Comparison of ENCODE assay signal across 7 mouse cellular contexts in the genomic region with DNA sequence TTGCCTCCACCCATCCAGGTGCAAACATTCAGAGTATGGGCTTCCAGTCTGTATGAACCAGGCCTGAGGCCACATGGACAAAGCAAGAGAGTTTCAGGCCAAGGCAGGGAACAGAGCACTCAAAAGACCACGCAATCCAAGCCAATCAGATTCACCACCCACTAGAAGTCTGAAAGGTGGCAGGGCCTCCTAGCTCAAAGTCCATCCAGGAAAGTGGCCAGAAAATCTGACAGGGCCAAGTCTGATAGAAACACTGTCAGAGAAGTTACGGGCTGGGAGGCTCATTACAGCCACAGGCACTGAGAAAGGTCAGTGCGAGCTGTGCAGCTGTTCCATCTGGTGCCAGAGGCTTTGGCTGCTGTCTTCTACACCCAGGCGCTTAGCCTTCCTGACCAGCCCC. TPM values are rescaled to one million over a fixed set of nuclear protein-coding genes. Genes with fewer than 3 reads are reported as not detected.
A peak's percentile ranks its signal among the peaks of the same experiment; 100 is the strongest.
DNase-seq lines count a peak whose midpoint lies in the region; ATAC-seq lines count a peak whose summit lies in the region.

No protein-coding gene starts in this region.

- no peak for ATAC-seq in embryonic facial prominence, embryonic 13.5 days (ENCODE audit: insufficient number of reproducible peaks, insufficient read depth, low FRiP score, low TSS enrichment, low read depth)
- ATAC-seq in heart, embryonic 14.5 days (ENCODE audit: insufficient number of reproducible peaks, insufficient read depth, low FRiP score, low read depth), result no peak
- peak; percentile 9 for ATAC-seq in midbrain, embryonic 13.5 days
- no peak for ATAC-seq in megakaryocyte-erythroid progenitor cell, adult 5-6 weeks (replicated peaks; ENCODE audit: low FRiP score, low TSS enrichment, poor library complexity, severe bottlenecking)

- H3K4me1 ChIP-seq in embryonic facial prominence, embryonic 13.5 days, result peaks cover 12% of the 10 kb centered on the region
- peaks cover 6 to 16% of the 10 kb centered on the region in 2 experiments; a peak in 3 of 4 replicates for H3K4me1 ChIP-seq in heart, embryonic 14.5 days (ENCODE audit: control insufficient read depth in 2 of 2, insufficient read depth in 2 of 2, low read length in 2 of 2)
- peaks cover 21% of the 10 kb centered on the region for H3K4me1 ChIP-seq in midbrain, embryonic 13.5 days (replicated peaks)

- H3K9ac ChIP-seq in embryonic facial prominence, embryonic 13.5 days, result peak overlapping the region; percentile 95
- H3K9ac ChIP-seq in heart, embryonic 14.5 days (ENCODE audit: low read length), result peak overlapping the region; percentile 99
- H3K9ac ChIP-seq in midbrain, embryonic 13.5 days (replicated peaks), result peak overlapping the region; percentile 95

- H3K36me3 ChIP-seq in embryonic facial prominence, embryonic 13.5 days, result no peaks in the 10 kb centered on the region
- no peaks in the 10 kb centered on the region for H3K36me3 ChIP-seq in heart, embryonic 14.5 days (ENCODE audit: control insufficient read depth, insufficient read depth, low read length)
- no peaks in the 10 kb centered on the region for H3K36me3 ChIP-seq in midbrain, embryonic 13.5 days

- peak; percentile 22 to 30 for DNase-seq in spleen, postnatal 10 days (ENCODE audit: low spot score in 2 of 2)
- DNase-seq in spleen, postnatal 14 days (ENCODE audit: low spot score in 2 of 2), result no peak
- DNase-seq in kidney, postnatal 10 days, result peak; percentile 49

- peak overlapping the region; percentile 67 for H3K4me2 ChIP-seq in embryonic facial prominence, embryonic 13.5 days
- peak overlapping the region; percentile 80 for H3K4me2 ChIP-seq in heart, embryonic 14.5 days (ENCODE audit: low read length)
- H3K4me2 ChIP-seq in midbrain, embryonic 13.5 days (replicated peaks), result peak overlapping the region; percentile 68

- peak overlapping the region; percentile 99 for H3K27ac ChIP-seq in embryonic facial prominence, embryonic 13.5 days
- peak overlapping the region; percentile 94 to 100 for H3K27ac ChIP-seq in heart, embryonic 14.5 days (replicated peaks in 1 of 2; ENCODE audit: control insufficient read depth in 1 of 2, insufficient read depth in 1 of 2, low read depth in 2 of 2, low read length in 2 of 2)
- peak overlapping the region; percentile 100 for H3K27ac ChIP-seq in midbrain, embryonic 13.5 days

- WGBS in embryonic facial prominence, embryonic 13.5 days, result 25% methylated on average over 4 of the region's 4 CpGs
- WGBS in heart, embryonic 14.5 days, result 47% methylated on average over 4 of the region's 4 CpGs
- 31% methylated on average over 4 of the region's 4 CpGs for WGBS in midbrain, embryonic 13.5 days

- peak overlapping the region; percentile 95 for H3K4me3 ChIP-seq in embryonic facial prominence, embryonic 13.5 days
- peak overlapping the region; percentile 97 to 99; a peak in 3 of 4 replicates for H3K4me3 ChIP-seq in heart, embryonic 14.5 days (ENCODE audit: control insufficient read depth in 1 of 2, insufficient read depth in 1 of 2, low read depth in 1 of 2, low read length in 2 of 2)
- peak overlapping the region; percentile 96 for H3K4me3 ChIP-seq in midbrain, embryonic 13.5 days (replicated peaks)

- H3K9me3 ChIP-seq in embryonic facial prominence, embryonic 13.5 days, result no peaks in the 10 kb centered on the region
- H3K9me3 ChIP-seq in heart, embryonic 14.5 days (ENCODE audit: control insufficient read depth, low read length), result no peaks in the 10 kb centered on the region
- no peaks in the 10 kb centered on the region for H3K9me3 ChIP-seq in midbrain, embryonic 13.5 days

- H3K27me3 ChIP-seq in embryonic facial prominence, embryonic 13.5 days, result no peaks in the 10 kb centered on the region
- H3K27me3 ChIP-seq in heart, embryonic 14.5 days (ENCODE audit: control insufficient read depth, insufficient read depth, low read length), result no peaks in the 10 kb centered on the region
- H3K27me3 ChIP-seq in midbrain, embryonic 13.5 days, result no peaks in the 10 kb centered on the region

RNA-seq across cellular contexts. Expression of a gene that starts 1.2 kb away (rescaled TPM):
- polyA plus RNA-seq in embryonic facial prominence, embryonic 13.5 days (2015; fragmentation: Nextera tagmentation; extraction: Ambion mirVana), result 12.4 and 13.3 TPM in 2 replicates
- 10.7 TPM in 2 replicates for polyA plus RNA-seq in heart, embryonic 14.5 days (2014; fragmentation: Nextera tagmentation; extraction: Ambion mirVana)
- polyA plus RNA-seq in midbrain, embryonic 13.5 days (2015; fragmentation: Nextera tagmentation; extraction: Ambion mirVana), result 17.8 and 19.8 TPM in 2 replicates
- 44.3 and 50.8 TPM in 2 replicates for total RNA-seq in megakaryocyte-erythroid progenitor cell, adult 5-6 weeks (2014; fragmentation: Nextera tagmentation)
- total RNA-seq in megakaryocyte-erythroid progenitor cell, adult 5-6 weeks (2017), result 14.8 and 28.6 TPM in 2 replicates

RNA-seq across cellular contexts. Expression of a gene that starts 38.8 kb away (rescaled TPM):
- polyA plus RNA-seq in embryonic facial prominence, embryonic 13.5 days (2015; fragmentation: Nextera tagmentation; extraction: Ambion mirVana), result 44.5 and 48.2 TPM in 2 replicates
- 15.3 and 22.8 TPM in 2 replicates for polyA plus RNA-seq in heart, embryonic 14.5 days (2014; fragmentation: Nextera tagmentation; extraction: Ambion mirVana)
- polyA plus RNA-seq in midbrain, embryonic 13.5 days (2015; fragmentation: Nextera tagmentation; extraction: Ambion mirVana), result 50.7 and 53.0 TPM in 2 replicates
- total RNA-seq in megakaryocyte-erythroid progenitor cell, adult 5-6 weeks (2014; fragmentation: Nextera tagmentation), result 27.9 and 34.0 TPM in 2 replicates
- total RNA-seq in megakaryocyte-erythroid progenitor cell, adult 5-6 weeks (2017), result 30.5 and 52.0 TPM in 2 replicates

Comparison
In these comparisons a context has a peak if more than half of its experiments do, and no peak if none do; other contexts are left out.
1. DNase-seq: peak in spleen, postnatal 10 days (2 of 2) and kidney, postnatal 10 days (single experiment); none in spleen, postnatal 14 days (0 of 2).
2. Peak in every context shown above with its lines, with median percentiles within 50 percentile points of each other: H3K27ac ChIP-seq, H3K4me2 ChIP-seq, H3K4me3 ChIP-seq and H3K9ac ChIP-seq.